Mouse (Mus musculus) limb, embryonic 15.5 days (tissue): ENCODE results near the gene Fbxl2. TPM values are rescaled to one million over a fixed set of nuclear protein-coding genes. Genes with fewer than 3 reads are reported as not detected.
A peak's percentile ranks its signal among the peaks of the same experiment; 100 is the strongest.
"Not testable (repeated sequence)": the region's sequence is repeated elsewhere in the genome, so short reads cannot be mapped to it uniquely, and the experiment has no call there.

Source experiments
- ATAC-seq: fragments of 200-750 bp; cut with Nextera tagmentation; 2 replicates; pipeline ENCODE4 v1.8.0; 2017; ENCODE audit warnings: low read depth, moderate TSS enrichment; ENCODE audit not compliant: insufficient number of reproducible peaks, low FRiP score, low TSS enrichment
- H3K27ac ChIP-seq: fragments of 300-500 bp; sonication (generic); 2 replicates; pipeline ENCODE4 v1.5.1; 2015; ENCODE audit warnings: moderate library complexity, mild to moderate bottlenecking, inconsistent platforms
- H3K27me3 ChIP-seq: fragments of 300-500 bp; sonication (generic); 2 replicates; pipeline ENCODE4 v1.6.1; 2015; ENCODE audit warnings: inconsistent platforms
- H3K36me3 ChIP-seq: fragments of 300-500 bp; sonication (generic); 2 replicates; pipeline ENCODE4 v1.6.1; 2015; ENCODE audit warnings: inconsistent platforms
- H3K4me1 ChIP-seq: fragments of 300-500 bp; sonication (generic); 2 replicates; pipeline ENCODE4 v1.6.1; 2015; ENCODE audit warnings: inconsistent platforms
- H3K4me2 ChIP-seq: fragments of 300-500 bp; sonication (generic); 2 replicates; pipeline ENCODE4 v1.6.1; 2015; ENCODE audit warnings: mild to moderate bottlenecking, inconsistent platforms
- H3K4me3 ChIP-seq: fragments of 300-500 bp; sonication (generic); 2 replicates; pipeline ENCODE4 v1.5.1; 2015; ENCODE audit warnings: mild to moderate bottlenecking, inconsistent platforms
- H3K9ac ChIP-seq: fragments of 300-500 bp; sonication (generic); 2 replicates; pipeline ENCODE4 v1.6.1; 2015; ENCODE audit warnings: inconsistent platforms
- H3K9me3 ChIP-seq: fragments of 300-500 bp; sonication (generic); 2 replicates; pipeline ENCODE4 v1.6.1; 2016; ENCODE audit warnings: inconsistent platforms
- WGBS: fragments of 180-500 bp; shearing (Covaris S2); methylation state at CpG from one replicate; pipeline ENCODE4 v1.1.7; 2015; 5-methylcytosine and 5-hydroxymethylcytosine counted together
- polyA plus RNA-seq: library from polyadenylated mRNA; unstranded; fragments of >200 nt; fragmentation: Nextera tagmentation; extraction: Ambion mirVana; gene quantifications from 2 replicates; pipeline ENCODE4 v1.2.1, GENCODE M21; 2015

Fbxl2 gene
- 4.1 and 4.7 TPM in 2 replicates for polyA plus RNA-seq

DNA sequence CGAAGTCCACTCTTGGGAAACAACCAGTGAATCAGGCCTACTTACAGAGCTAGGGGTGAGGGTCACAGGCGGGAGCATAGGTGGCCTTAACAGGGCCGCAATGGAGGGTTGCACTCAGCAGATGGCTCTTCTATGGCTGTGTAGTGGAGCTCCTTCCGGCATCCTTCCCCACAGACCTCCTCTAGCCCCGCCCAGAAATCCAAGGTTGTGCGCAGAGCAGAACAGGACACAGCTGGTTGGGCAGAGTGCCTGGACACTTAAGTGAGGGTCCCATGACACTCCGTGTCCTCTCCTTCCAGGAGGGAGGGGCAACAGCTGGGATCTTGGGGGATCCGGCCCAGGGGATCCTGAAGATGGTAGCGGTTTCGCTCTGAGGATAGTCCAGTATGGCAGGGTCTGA lies at the start of gene Fbxl2:
TSS of gene Fbxl2 (minus strand) at position 164 of the 400 bp plus-strand sequence.
- no peaks in the 10 kb centered on the region; the same call in 1 of the 2 replicates for H3K27me3 ChIP-seq
- no peak within 1 kb of the TSS for H3K4me2 ChIP-seq
- no peak within 1 kb of the TSS for H3K27ac ChIP-seq
- ATAC-seq = no peak
- H3K4me3 ChIP-seq = no peak within 1 kb of the TSS
- 78% methylated on average over 10 of the region's 10 CpGs for WGBS
- no peaks in the 10 kb centered on the region for H3K36me3 ChIP-seq
- no peak within 1 kb of the TSS for H3K9ac ChIP-seq
- no peaks in the 10 kb centered on the region for H3K9me3 ChIP-seq
- peaks cover 7% of the 10 kb centered on the region; the same call in 1 of the 2 replicates for H3K4me1 ChIP-seq

DNA sequence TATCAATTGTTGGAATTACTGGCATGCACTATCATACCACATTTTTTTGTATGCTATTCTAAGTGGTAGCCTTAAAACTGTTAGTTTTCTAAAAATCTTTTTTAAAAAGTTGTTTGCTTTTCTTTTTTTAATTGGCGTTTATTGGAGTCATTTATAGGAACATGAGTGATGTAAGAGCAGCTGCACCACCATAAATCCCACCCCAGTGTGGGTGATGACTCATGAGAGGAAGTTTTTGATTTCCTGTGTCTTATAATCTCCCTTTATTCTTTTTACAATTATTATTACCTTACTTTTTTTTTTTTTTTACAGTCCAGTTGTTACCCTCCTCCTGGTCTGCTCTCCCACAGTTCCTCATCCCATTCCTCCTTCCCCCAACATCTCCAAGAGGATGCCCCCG lies 48.9 kb upstream of the Fbxl2 start:
- H3K9ac ChIP-seq = no peak overlapping the region
- no peaks in the 10 kb centered on the region for H3K36me3 ChIP-seq
- no peaks in the 10 kb centered on the region for H3K27me3 ChIP-seq
- H3K9me3 ChIP-seq = no peaks in the 10 kb centered on the region
- H3K27ac ChIP-seq = no peak overlapping the region
- no peak for ATAC-seq
- H3K4me3 ChIP-seq = no peak overlapping the region
- WGBS = 69% methylated on average over 2 of the region's 2 CpGs
- no peak overlapping the region for H3K4me2 ChIP-seq
- H3K4me1 ChIP-seq = no peaks in the 10 kb centered on the region

DNA sequence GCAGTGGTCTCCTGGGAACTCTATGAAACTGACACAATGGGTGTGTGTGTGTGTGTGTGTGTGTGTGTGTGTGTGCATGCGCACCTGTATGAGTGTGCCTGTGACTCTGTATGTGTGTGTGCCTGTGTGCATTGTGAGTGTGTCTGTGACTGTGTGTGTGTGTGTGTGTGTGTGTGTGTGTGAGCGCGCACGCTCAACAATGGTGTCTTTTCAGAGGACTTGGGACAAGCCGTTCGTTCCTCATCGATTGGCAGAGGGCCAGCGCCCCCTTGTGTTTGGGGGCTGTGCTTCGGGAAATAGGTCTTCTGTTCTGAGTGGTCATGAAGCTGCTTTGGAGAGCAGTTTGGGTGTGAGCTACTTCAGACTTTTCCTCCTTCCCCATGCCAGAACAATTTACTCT lies 46.2 kb upstream of the Fbxl2 start:
- H3K4me1 ChIP-seq, H3K4me2 ChIP-seq, H3K27ac ChIP-seq, H3K36me3 ChIP-seq, H3K9ac ChIP-seq, H3K27me3 ChIP-seq, ATAC-seq, H3K9me3 ChIP-seq, H3K4me3 ChIP-seq: not testable (repeated sequence)
- 22% methylated on average over 9 of the region's 9 CpGs for WGBS

DNA sequence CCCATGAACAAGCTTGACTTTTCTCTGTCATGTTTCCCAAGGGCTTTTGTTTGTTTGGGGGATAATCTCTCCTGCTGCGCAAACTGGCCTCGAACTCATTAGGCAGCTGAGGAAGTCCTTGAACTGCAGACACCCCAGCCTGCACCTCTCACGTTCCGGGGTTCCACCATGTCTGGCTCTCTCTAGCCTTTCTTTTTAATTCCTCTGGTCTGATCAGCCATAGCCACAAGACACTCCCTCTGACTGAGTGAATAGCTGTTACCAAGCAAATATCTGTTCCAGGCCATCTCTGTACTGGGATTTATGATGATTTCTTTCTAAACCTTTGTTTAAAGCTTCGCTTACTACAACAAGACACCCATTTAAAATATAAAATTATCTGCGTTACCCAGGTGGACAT lies 42.9 kb upstream of the Fbxl2 start:
- 91% methylated on average over 6 of the region's 6 CpGs for WGBS
- H3K9me3 ChIP-seq = not testable (repeated sequence)

DNA sequence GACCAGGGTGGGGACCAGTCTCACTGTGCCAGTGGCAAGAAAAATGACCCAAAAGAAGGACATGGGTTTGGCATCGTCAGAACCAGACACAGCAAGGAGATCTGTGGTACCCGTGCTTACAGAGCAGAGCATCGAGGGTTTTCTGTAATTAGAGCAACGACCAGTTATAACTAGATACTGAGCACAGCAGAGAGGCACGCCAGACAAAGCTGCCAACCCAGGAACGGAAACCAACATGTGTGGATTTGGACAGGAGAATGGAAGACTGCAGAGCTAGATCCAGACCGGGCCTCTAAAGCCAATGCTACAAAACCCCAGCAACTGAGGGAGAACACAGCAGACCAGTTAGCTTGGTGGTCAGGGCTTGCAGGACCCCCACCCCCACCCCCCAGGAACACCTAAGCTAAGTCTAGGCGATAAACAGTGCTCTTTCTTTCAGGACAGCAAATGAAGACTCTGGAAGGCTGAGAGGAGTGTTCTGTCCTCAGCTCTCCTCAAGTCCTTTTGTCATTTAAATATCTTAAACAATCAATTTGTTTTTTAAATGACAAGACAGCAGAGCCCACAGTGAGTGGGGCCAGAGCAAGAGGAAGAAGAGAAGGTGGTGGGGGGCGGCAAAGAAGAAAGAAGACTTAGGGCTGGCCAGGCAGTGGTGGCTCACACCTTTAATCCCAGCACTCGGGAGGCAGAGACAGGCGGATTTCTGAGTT lies 41.3 kb upstream of the Fbxl2 start:
- whole genome bisulfite sequencing = 72% methylated on average over 11 of the region's 11 CpGs

More for the DNA sequence above, 42.9 kb upstream of the Fbxl2 start:
- not testable (repeated sequence) for H3K9ac ChIP-seq, H3K36me3 ChIP-seq, H3K27me3 ChIP-seq, H3K4me1 ChIP-seq, H3K27ac ChIP-seq, H3K4me2 ChIP-seq, H3K4me3 ChIP-seq, ATAC-seq

DNA sequence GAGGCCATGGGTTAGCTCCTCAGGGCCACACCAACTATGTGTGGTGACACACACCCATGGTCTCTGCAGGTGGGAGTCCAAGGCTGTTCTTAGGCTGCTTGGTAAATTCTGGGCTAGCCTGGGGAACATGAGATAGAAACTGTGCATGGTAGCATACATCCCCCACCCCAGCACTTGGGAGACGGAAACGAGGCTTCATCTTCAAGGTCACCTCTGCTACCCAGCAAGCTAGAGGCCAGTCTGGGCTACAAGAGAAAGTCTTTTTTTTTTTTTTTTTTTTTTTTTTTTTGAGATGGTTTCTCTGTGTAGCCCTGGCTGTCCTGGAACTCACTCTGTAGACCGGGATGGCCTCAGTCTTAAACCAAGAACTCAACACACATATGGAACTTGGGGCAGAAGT lies 40.4 kb upstream of the Fbxl2 start:
- ATAC-seq = no peak
- no peaks in the 10 kb centered on the region for H3K27me3 ChIP-seq
- no peak overlapping the region for H3K4me3 ChIP-seq
- H3K9ac ChIP-seq = no peak overlapping the region
- H3K27ac ChIP-seq = no peak overlapping the region
- H3K4me2 ChIP-seq = no peak overlapping the region
- no peaks in the 10 kb centered on the region for H3K9me3 ChIP-seq
- 0 out of 2 replicates have a peak, but pooled peaks cover 4% of the 10 kb centered on the region for H3K4me1 ChIP-seq
- H3K36me3 ChIP-seq = no peaks in the 10 kb centered on the region
- WGBS = 82% methylated on average over 3 of the region's 3 CpGs

More for the DNA sequence above, 41.3 kb upstream of the Fbxl2 start:
- Histone ChIP-seq H3K4me1 (0 out of 2 replicates have a peak, but pooled peaks cover 4% of the 10 kb centered on the region), H3K9me3 (no peaks in the 10 kb centered on the region), H3K27ac (no peak overlapping the region), H3K4me3 (no peak overlapping the region), H3K4me2 (no peak overlapping the region), H3K36me3 (no peaks in the 10 kb centered on the region), H3K27me3 (no peaks in the 10 kb centered on the region), H3K9ac (no peak overlapping the region)
- no peak for ATAC-seq

DNA sequence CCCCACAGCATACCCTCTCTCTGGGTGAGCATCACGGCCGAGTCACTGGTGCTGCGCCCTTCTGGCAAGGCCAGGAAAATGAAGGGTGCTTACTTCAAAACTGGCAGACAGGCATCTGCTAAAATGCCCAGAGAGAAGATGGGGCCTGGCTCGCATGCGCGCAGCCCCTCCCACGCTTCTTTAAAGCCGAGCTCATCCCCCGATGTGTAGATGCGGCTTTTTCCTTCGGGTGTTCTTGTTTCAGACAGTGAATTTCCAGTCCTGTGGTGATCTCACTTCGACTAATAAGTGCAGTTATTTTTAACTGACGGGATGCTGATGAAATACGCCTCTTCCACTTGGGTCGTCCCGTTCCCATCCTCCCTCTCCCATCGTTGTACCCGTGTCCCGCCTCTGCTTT lies 27.7 kb upstream of the Fbxl2 start:
- Histone ChIP-seq H3K27me3 (no peaks in the 10 kb centered on the region), H3K36me3 (no peaks in the 10 kb centered on the region), H3K9me3 (no peaks in the 10 kb centered on the region), H3K4me3 (no peak overlapping the region), H3K9ac (no peak overlapping the region), H3K4me1 (no peaks in the 10 kb centered on the region), H3K4me2 (no peak overlapping the region), H3K27ac (no peak overlapping the region)
- 0 out of 2 replicates have a peak, but pooled peaks have one; percentile 30 for ATAC-seq
- 79% methylated on average over 19 of the region's 19 CpGs for WGBS

DNA sequence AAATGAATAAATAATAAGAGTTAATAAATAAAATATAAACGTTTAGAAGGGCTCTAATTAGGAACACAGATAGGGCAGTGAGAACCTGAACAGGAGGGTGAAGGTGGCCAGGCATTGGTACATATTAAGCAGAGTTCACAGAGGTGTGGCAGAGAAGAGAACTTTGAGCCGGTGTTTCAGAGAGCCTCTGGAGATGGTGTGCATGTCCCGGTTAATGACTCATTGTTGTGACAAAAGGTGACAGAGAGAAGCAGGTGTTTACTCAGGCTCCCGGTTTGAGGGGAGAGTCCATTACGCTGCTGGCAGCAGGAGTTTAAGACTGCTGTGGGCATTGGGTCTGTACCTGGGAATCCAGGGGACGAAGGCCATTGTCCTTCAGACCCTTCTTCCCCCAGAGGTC lies 23.4 kb upstream of the Fbxl2 start:
- H3K4me1 ChIP-seq = no peaks in the 10 kb centered on the region
- ATAC-seq = no peak
- H3K36me3 ChIP-seq = no peaks in the 10 kb centered on the region
- H3K4me2 ChIP-seq = no peak overlapping the region
- no peak overlapping the region for H3K4me3 ChIP-seq
- H3K9ac ChIP-seq = no peak overlapping the region
- WGBS = 60% methylated on average over 6 of the region's 6 CpGs
- H3K27me3 ChIP-seq = no peaks in the 10 kb centered on the region
- no peak overlapping the region for H3K27ac ChIP-seq
- H3K9me3 ChIP-seq = no peaks in the 10 kb centered on the region

DNA sequence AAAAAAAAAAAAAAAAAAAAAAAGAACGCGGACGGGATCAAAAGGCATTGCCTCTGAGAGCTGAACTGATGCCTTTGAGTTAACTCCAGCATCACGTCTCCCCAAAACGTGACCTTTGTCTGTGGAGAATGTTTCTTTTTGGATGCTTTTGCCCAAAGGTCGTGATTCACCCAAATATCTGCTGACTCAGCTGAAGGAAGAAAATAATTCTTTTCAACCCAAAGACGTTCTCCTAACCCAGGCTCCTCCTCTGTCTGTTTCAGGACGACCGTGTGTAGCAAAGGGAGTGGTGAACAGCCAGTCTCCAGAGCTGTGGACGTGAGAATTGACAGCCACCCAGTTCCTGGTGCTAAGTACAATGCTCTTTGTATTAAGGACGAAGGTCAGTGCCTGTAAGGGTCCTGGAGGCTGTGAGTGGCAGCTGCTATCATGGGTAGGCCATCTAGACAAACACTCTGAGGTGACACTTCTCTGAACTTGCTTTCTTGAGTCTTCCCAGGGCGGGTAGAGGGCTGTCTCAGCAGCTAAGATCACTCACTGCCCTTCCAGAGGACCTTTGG lies 22.6 kb upstream of the Fbxl2 start:
- Histone ChIP-seq H3K27ac (no peak overlapping the region), H3K27me3 (no peaks in the 10 kb centered on the region), H3K4me2 (no peak overlapping the region), H3K4me3 (no peak overlapping the region), H3K4me1 (no peaks in the 10 kb centered on the region), H3K36me3 (no peaks in the 10 kb centered on the region), H3K9me3 (no peaks in the 10 kb centered on the region), H3K9ac (no peak overlapping the region)
- WGBS = 63% methylated on average over 12 of the region's 12 CpGs
- no peak for ATAC-seq

DNA sequence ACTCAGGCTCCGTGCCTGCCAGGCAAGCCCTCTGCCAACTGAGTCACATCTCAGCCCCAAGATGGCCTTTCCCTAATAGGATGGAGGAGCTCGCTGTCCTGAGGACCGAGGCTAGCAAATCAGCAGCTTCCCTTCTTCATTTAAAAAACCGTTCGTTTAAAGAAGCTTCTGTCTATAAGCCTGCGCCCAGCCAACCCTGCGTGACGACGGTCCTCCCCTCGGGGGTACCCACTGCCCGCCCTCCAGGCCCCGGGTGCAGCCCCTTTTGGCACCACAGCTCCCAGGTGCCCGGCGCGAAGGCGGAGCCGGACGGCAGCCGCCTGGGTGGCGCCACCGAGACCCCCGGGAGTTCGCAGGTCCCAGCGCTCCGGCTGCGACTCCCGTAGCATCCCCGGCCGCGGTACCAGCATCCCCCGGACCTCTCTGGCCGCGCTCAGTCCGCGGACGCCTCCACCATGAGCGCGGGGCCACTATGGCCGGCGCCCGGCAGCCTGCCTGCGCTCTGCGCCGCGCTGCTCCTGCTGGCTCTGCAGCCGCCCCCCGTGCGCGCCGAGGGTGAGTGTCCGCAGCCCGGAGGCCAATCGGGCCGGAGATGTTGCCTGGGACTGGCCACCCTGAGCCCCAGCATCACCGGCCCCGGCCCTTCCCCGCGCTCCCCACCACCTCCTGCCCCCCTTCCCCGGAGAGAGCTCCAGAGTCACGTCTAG lies 11.3 kb upstream of the Fbxl2 start, which contains the start of gene Susd5:
TSS of gene Susd5 (plus strand) at position 51 of the 707 bp plus-strand sequence.
- under 1% methylated on average over 59 of the region's 60 CpGs for WGBS
- H3K4me1 ChIP-seq = peaks cover 8% of the 10 kb centered on the region
- H3K27ac ChIP-seq = peak within 1 kb of the TSS; percentile 55
- H3K27me3 ChIP-seq = peaks cover 37% of the 10 kb centered on the region
- H3K36me3 ChIP-seq = no peaks in the 10 kb centered on the region
- H3K4me2 ChIP-seq = peak within 1 kb of the TSS; percentile 83
- H3K9ac ChIP-seq = peak within 1 kb of the TSS; percentile 29
- H3K4me3 ChIP-seq = peak within 1 kb of the TSS; percentile 51
- ATAC-seq = peak; percentile 66; the same call in 1 of the 2 replicates
- H3K9me3 ChIP-seq = no peaks in the 10 kb centered on the region

DNA sequence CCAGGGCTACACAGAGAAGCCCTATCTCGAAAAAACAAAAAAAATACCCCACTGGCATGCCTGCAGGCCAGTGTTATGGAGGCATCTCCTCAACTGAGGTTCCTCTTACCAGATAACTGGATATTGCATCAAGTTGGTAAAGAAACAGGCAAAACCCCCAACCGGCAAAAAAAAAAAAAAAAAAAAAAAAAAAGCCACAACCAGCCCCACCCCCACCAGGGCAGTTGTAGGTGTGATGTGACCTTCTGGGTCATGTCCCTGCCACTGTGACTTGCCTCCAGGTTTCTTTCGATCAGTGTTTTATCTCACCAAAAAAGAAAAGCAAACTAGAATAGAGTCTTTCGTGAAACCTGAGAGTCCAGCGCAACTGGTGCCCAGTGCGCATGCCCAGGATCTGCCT lies 6.9 kb upstream of the Fbxl2 start:
- H3K4me2 ChIP-seq = no peak overlapping the region

DNA sequence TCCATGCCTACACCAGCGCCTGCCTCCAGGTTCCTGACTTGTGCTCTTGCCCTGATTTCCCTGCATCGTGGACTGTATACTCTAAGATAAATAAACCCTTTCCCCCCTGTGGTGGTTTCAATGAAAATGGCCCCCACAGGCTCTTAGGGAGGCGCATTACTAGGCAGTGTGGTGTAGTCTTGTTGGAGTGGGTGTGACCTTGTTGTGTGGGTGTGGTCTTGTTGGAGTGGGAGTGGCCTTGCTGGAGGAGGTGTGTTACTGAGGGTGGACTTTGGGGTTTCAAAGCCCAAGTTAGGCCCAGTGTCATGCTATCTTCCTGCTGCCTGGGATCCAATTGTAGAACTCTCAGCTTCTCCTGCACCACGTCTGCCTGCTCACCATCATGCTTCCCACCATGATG lies 6.0 kb upstream of the Fbxl2 start:
- 79% methylated on average over 4 of the region's 4 CpGs for WGBS
- no peak overlapping the region for H3K9ac ChIP-seq
- no peak for ATAC-seq

More for the DNA sequence above, 6.9 kb upstream of the Fbxl2 start:
- H3K36me3 ChIP-seq = no peaks in the 10 kb centered on the region
- H3K27ac ChIP-seq = no peak overlapping the region
- no peak overlapping the region for H3K9ac ChIP-seq
- peaks cover 8% of the 10 kb centered on the region for H3K4me1 ChIP-seq
- no peak for ATAC-seq
- WGBS = 88% methylated on average over 6 of the region's 6 CpGs
- H3K4me3 ChIP-seq = no peak overlapping the region
- no peaks in the 10 kb centered on the region for H3K9me3 ChIP-seq
- peaks cover 29% of the 10 kb centered on the region for H3K27me3 ChIP-seq

More for the DNA sequence above, 6.0 kb upstream of the Fbxl2 start:
- no peaks in the 10 kb centered on the region for H3K36me3 ChIP-seq
- peaks cover 21% of the 10 kb centered on the region for H3K27me3 ChIP-seq
- no peaks in the 10 kb centered on the region for H3K9me3 ChIP-seq
- peaks cover 2% of the 10 kb centered on the region; the same call in 1 of the 2 replicates for H3K4me1 ChIP-seq
- H3K4me3 ChIP-seq = no peak overlapping the region
- no peak overlapping the region for H3K27ac ChIP-seq
- no peak overlapping the region for H3K4me2 ChIP-seq
